Mouse (Mus musculus) Patski (cell line): ENCODE measurements around the gene Fgfr2. TPM values are rescaled to one million over a fixed set of nuclear protein-coding genes. Genes with fewer than 3 reads are reported as not detected.

Experiments
- ATAC-seq: fragments of 100-300 bp; one replicate; pipeline ENCODE4 v1.8.0; 2021
- CTCF ChIA-PET: fragments of 350-600 bp; sonication (Branson Sonifier 250); formaldehyde crosslinking; loops from one replicate; lab custom pipeline; 2022; ENCODE audit warnings: inconsistent platforms; lab: Charles Lee
- POLR2A ChIA-PET: fragments of 350-600 bp; sonication (Branson Sonifier 250); formaldehyde crosslinking; loops from one replicate; lab custom pipeline; 2022; ENCODE audit warnings: antibody characterized with exemption, inconsistent platforms; lab: Charles Lee
- DNase-seq: peaks from one replicate; pipeline ENCODE4 v3.0.0-alpha.2; 2011; ENCODE audit warnings: low read depth, low spot score
- H3K27me3 ChIP-seq: fragments of 371-371 bp; one replicate; pipeline ENCODE4 v1.5.1; 2021
- CTCF ChIP-seq: fragments of 100-300 bp; IDR thresholded peaks from one replicate; pipeline ENCODE4 v1.5.1; 2021
- in situ Hi-C: fragments of 300-500 bp; cut with MboI; formaldehyde crosslinking; loops from 3 replicates; pipeline ENCODE4 v1.11.1; 2018; ENCODE audit warnings: low pct_unique_long_range_greater_than_20kb, mixed read lengths
- polyA plus RNA-seq: library from polyadenylated mRNA; unstranded; gene quantifications from one replicate; pipeline ENCODE4 v1.2.3, GENCODE M21; 2021

Gene Fgfr2
- polyA plus RNA-seq, 1 experiment from 2014 or later, result 48.8 TPM

DNA sequence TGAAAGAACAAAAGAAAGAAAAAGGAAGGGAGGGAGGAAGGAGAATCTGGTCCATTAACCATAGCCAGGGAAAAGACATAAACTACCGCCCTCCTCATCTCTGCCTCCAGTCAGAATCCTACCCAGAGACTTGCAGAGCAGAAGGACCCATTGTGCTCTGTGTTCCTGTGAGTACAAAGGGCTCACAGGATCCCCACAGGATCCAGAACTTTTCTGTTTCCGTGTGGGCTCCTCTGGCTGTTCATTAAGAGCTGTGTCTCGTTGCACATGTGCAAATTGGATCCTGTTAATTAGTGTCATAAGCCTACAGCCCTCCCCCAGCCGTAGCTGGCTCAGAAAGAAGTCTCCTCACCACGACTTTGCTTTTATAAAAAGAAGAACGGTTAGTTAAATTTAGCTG is 2390.2 kb downstream of the Fgfr2 start:
- POLR2A ChIA-PET, result no interaction called here
- no peak for TF ChIP-seq CTCF
- ATAC-seq (no peak), DNase-seq (no peak)
- CTCF ChIA-PET, result interaction anchor here (1.1 to 2.1 kb wide), 3 partner anchors 9 to 37 kb away, joined by 3 to 5 read pairs (median 4); no protein-coding TSS in a partner anchor
- in situ Hi-C loops, result no loop called here
- H3K27me3 ChIP-seq, result no peaks in the 10 kb centered on the region

DNA sequence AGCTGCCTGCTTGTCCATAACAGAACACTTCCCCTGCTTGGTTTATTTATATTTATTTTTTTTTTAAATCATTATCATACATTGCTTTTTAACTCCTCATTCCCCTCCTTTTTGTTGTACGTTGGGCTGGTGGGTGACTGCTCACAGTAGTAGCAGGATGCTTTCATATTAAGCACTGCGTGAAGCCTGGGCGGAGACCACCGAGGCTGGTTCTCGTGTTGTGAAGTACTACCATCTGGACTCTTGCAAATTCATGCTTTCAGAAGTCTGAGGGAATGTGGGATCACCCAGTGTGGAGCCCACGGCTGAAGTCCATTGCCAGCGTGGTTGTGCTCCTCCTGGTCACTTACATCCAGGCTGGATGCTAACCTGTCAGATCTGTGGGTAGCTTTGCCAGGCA is 2391.4 kb downstream of the Fgfr2 start:
- no peak for ATAC-seq
- no peak for TF ChIP-seq CTCF
- in situ Hi-C loops, result no loop called here
- ChIA-PET CTCF (interaction anchor here (2.0 kb wide), 1 partner anchor 30 kb away, joined by 4 read pairs; no protein-coding TSS in a partner anchor), POLR2A (no interaction called here)
- DNase-seq, result no peak
- no peaks in the 10 kb centered on the region for H3K27me3 ChIP-seq

- DNase-seq (no peak), ATAC-seq (no peak)
- POLR2A ChIA-PET, result no interaction called here
- in situ Hi-C loops, result no loop called here
- no peaks in the 10 kb centered on the region for H3K27me3 ChIP-seq
- TF ChIP-seq CTCF, result no peak
- CTCF ChIA-PET, result interaction anchor here (1.2 to 1.8 kb wide), 4 partner anchors 10 to 34 kb away, joined by 3 to 6 read pairs (median 4); no protein-coding TSS in a partner anchor
These were observed 2395.6 kb downstream of the Fgfr2 start for GRCm38 (mm10) chr7:130727560-130727959.

- ATAC-seq, result no peak
- CTCF ChIA-PET, result interaction anchor here (1.2 to 1.8 kb wide), 4 partner anchors 9 to 35 kb away, joined by 3 to 6 read pairs (median 4); no protein-coding TSS in a partner anchor
- in situ Hi-C loops, result no loop called here
- no peaks in the 10 kb centered on the region for H3K27me3 ChIP-seq
- POLR2A ChIA-PET, result no interaction called here
- no peak for TF ChIP-seq CTCF
- no peak for DNase-seq
These were observed 2396.3 kb downstream of the Fgfr2 start for GRCm38 (mm10) chr7:130726724-130727422.

DNA sequence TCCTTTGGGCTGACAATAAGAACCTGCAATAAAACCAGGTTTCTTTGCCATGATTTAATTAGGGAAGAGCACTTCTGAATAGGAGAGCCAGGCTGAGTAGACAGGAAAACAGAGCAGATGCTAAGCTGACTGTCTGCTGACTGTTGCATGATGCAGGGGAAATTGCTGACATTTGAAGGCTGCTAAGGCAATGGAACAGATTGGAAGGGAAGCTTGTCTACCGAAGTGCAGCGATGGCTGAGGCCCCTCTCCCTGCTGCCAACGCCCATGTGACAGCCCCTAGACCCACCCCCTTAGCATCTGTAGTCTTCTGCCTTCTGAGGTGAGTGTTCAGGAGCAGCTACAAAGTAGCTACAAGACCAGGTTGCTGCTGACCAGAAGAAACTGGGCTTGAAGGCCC is 2397.0 kb downstream of the Fgfr2 start:
- ATAC-seq (no peak), DNase-seq (no peak)
- no peaks in the 10 kb centered on the region for H3K27me3 ChIP-seq
- in situ Hi-C loops, result no loop called here
- TF ChIP-seq CTCF, result no peak
- CTCF ChIA-PET, result interaction anchor here (1.2 to 1.8 kb wide), 4 partner anchors 12 to 36 kb away, joined by 3 to 4 read pairs (median 4); no protein-coding TSS in a partner anchor
- POLR2A ChIA-PET, result interaction anchor here (0.6 kb wide), 1 partner anchor 45 kb away, joined by 4 read pairs; no protein-coding TSS in a partner anchor

- no peak for ATAC-seq
- in situ Hi-C loops, result no loop called here
- no peak for TF ChIP-seq CTCF
- CTCF ChIA-PET, result no interaction called here
- POLR2A ChIA-PET, result no interaction called here
- no peaks in the 10 kb centered on the region for H3K27me3 ChIP-seq
- DNase-seq, result no peak
These were observed 2402.4 kb downstream of the Fgfr2 start for GRCm38 (mm10) chr7:130720646-130721335.

- no peaks in the 10 kb centered on the region for H3K27me3 ChIP-seq
- ChIA-PET CTCF (no interaction called here), POLR2A (no interaction called here)
- in situ Hi-C loops, result no loop called here
- no peak for ATAC-seq
- no peak for TF ChIP-seq CTCF
- no peak for DNase-seq
These were observed 2403.1 kb downstream of the Fgfr2 start for GRCm38 (mm10) chr7:130719931-130720598.

DNA sequence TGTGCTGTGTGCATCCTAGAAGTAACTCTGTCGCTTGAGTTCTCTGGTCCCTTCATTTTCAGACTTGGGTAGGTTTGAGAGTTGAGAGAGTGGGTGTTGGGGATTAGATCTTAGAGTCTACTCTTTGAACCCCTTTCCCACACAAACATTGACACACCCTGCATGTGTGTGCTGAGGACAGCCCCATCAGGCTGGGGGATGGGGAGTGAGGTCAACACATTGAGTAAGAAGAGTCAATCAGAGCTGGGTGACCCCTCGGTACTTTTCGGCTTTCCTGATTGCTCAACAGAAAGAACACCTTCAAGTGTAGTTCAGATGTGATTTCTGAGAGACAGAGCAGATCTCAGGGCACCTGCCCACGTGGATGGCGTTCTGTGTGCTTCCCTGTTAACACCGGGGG is 2406.2 kb downstream of the Fgfr2 start:
- in situ Hi-C loops, result no loop called here
- POLR2A ChIA-PET, result no interaction called here
- TF ChIP-seq CTCF, result no peak
- ATAC-seq (no peak), DNase-seq (no peak)
- H3K27me3 ChIP-seq, result no peaks in the 10 kb centered on the region
- CTCF ChIA-PET, result interaction anchor here (1.4 kb wide), 1 partner anchor 43 kb away, joined by 3 read pairs; no protein-coding TSS in a partner anchor

DNA sequence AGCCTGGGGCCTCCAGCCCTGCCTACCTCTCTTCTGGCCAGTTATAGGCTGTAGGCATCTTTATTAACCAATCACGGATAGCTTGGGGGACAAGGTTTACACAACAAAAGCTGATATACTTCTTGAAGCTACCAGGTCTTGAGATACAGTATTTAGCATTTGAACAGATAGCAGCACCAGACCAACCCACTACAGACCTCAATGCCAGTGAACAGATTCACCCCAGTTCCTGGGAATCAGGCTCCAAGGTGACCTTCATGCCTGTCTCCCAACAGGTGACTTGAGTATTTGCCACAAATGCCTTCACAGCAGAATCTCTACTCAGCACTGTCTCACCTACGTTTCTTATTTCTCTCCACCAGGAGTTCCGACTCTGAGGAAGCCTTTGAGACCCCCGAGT is 2406.8 kb downstream of the Fgfr2 start:
- in situ Hi-C loops, result no loop called here
- POLR2A ChIA-PET, result no interaction called here
- no peak for DNase-seq
- ATAC-seq, result no peak
- CTCF ChIA-PET, result no interaction called here
- no peak for TF ChIP-seq CTCF
- no peaks in the 10 kb centered on the region for H3K27me3 ChIP-seq

DNA sequence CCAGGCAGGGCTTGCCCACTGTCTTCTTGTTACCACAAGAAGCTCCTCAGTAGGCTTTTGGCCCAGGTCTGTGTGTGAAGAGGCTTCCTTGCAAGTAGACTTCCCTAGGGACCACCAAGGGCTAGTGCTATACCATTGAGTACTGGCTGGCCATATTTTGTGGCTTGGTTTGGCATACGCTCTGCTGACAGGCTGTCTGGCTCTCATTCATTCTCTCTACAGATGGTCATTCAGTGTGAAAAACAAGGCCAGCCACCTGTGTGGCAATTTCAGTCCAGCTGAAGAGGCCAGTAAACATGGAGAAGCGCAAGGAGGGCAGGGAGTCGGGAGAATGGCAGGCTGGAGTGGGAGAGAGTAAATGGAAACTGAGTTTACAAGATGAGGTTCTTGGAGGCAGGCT is 2407.7 kb downstream of the Fgfr2 start:
- TF ChIP-seq CTCF, result no peak
- DNase-seq (no peak), ATAC-seq (no peak)
- in situ Hi-C loops, result no loop called here
- H3K27me3 ChIP-seq, result no peaks in the 10 kb centered on the region
- CTCF ChIA-PET, result interaction anchor here (1.0 kb wide), 1 partner anchor 47 kb away, joined by 3 read pairs; no protein-coding TSS in a partner anchor
- POLR2A ChIA-PET, result no interaction called here
